Mouse (Mus musculus) cerebellum, adult 9-10 months (tissue): ENCODE data around the gene Prickle4.
A peak's percentile ranks its signal among the peaks of the same experiment; 100 is the strongest.
"Not testable (repeated sequence)": the region's sequence is repeated elsewhere in the genome, so short reads cannot be mapped to it uniquely, and the experiment has no call there.

ENCODE experiments used
- DNase-seq: peaks from one replicate; pipeline ENCODE4 v3.0.0; 2022

Gene Prickle4

GRCm38 (mm10) chr17:47663009-47663713 is 31.4 kb downstream of the Prickle4 start:
- no peak for DNase-seq

GRCm38 (mm10) chr17:47658741-47659243 is 35.7 kb downstream of the Prickle4 start:
- no peak for DNase-seq

- DNase-seq: no peak
These were observed 36.6 kb downstream of the Prickle4 start for GRCm38 (mm10) chr17:47657901-47658300.

GRCm38 (mm10) chr17:47655697-47656096 is 38.8 kb downstream of the Prickle4 start:
- no peak for DNase-seq

GRCm38 (mm10) chr17:47654346-47654745 is 40.2 kb downstream of the Prickle4 start:
- not testable (repeated sequence) for DNase-seq

- no peak for DNase-seq
These were observed 42.6 kb downstream of the Prickle4 start for GRCm38 (mm10) chr17:47651953-47652352.

- no peak for DNase-seq
These were observed 45.6 kb downstream of the Prickle4 start for GRCm38 (mm10) chr17:47648966-47649365.

GRCm38 (mm10) chr17:47646683-47647082 is 47.9 kb downstream of the Prickle4 start:
- peak; percentile 43 for DNase-seq

- DNase-seq: no peak
These were observed 51.5 kb downstream of the Prickle4 start for GRCm38 (mm10) chr17:47642992-47643391.
